Mouse (Mus musculus) adrenal gland, postnatal 10 days (tissue): ENCODE measurements around the gene Trabd2b. TPM values are rescaled to one million over a fixed set of nuclear protein-coding genes. Genes with fewer than 3 reads are reported as not detected.

Experiments used
- DNase-seq: peaks from one replicate; pipeline ENCODE4 v3.0.0; 2021; ENCODE audit warnings: mixed read lengths
- total RNA-seq, 2 experiments: library from RNA; stranded (reverse); gene quantifications; 2 replicates each; pipeline ENCODE4 v1.2.3; 2021

Gene Trabd2b
- total RNA-seq, 2 experiments from 2014 or later: 1.7 to 1.8 TPM

GRCm38 (mm10) chr4:114495688-114496426 lies 89.3 kb downstream of the Trabd2b start:
- peak; percentile 18 for DNase-seq

GRCm38 (mm10) chr4:114499650-114500049 lies 93.1 kb downstream of the Trabd2b start:
- DNase-seq: no peak

DNA sequence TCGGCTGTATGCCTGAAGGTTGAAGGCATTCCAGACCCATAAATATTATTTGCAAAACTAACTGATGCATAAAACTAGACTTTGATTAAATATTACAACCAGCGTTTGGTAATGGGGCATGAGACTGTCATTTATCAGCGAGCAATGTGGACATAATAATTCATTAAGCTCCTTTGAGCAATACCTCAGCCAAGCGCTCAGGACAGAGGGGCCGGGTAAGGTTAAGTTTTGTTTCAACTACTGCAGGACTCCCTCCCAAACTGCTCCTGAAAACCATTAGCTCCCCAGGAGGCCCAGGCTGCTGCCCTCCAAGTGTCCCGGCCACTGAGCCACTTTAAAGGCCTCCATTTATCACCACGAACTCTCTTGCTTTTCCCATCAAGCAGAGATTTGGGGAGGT lies 93.8 kb downstream of the Trabd2b start:
- DNase-seq: no peak

- DNase-seq: no peak
Observed at GRCm38 (mm10) chr4:114501048-114501447, 94.5 kb downstream of the Trabd2b start.

DNA sequence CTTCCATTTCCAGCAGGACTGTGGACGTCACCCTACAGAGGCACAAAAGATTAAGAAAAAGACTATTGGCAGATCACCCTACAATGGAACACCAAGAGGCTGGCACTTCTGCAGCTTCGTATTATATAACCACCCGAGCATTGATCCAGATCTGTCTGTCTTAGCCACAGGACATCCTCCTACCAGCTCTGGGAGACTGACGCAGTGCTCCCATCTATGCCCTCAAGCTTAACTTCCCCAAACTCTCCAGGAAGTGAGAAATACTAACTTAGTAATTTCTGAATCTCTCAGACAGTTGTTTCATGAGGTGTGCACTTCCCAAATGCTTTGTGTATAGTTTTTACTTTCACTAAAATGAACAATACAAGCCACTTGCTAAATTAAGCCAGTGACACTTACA lies 95.1 kb downstream of the Trabd2b start:
- DNase-seq: no peak

- DNase-seq: no peak
Observed at GRCm38 (mm10) chr4:114504227-114505041, 97.9 kb downstream of the Trabd2b start.

GRCm38 (mm10) chr4:114509601-114510000 lies 103.1 kb downstream of the Trabd2b start:
- DNase-seq: no peak

GRCm38 (mm10) chr4:114511649-114512048 lies 105.1 kb downstream of the Trabd2b start:
- no peak for DNase-seq

GRCm38 (mm10) chr4:114513149-114513548 lies 106.6 kb downstream of the Trabd2b start:
- DNase-seq: no peak

GRCm38 (mm10) chr4:114515330-114515771 lies 108.8 kb downstream of the Trabd2b start:
- DNase-seq: no peak

- no peak for DNase-seq
Observed at GRCm38 (mm10) chr4:114516651-114517050, 110.1 kb downstream of the Trabd2b start.

DNA sequence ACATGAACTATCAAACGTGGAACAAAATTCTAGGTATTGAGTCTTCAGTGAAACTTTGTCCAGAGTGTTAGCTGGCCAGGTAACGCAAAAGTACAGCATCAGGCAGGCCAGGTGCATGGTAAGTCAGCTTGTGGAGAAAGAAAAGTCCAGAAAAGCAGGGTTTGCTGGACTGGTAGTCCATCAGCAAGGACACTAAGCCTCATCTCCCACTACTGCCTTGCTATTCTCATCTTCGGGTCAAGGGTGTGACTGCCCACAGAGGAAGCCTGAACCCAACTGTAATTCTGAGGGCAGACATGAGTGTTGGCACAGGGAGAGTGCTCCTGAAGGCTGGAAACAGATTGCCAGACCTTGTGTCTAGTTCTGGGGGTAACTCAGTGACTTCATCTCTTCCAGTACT lies 111.5 kb downstream of the Trabd2b start:
- no peak for DNase-seq

DNA sequence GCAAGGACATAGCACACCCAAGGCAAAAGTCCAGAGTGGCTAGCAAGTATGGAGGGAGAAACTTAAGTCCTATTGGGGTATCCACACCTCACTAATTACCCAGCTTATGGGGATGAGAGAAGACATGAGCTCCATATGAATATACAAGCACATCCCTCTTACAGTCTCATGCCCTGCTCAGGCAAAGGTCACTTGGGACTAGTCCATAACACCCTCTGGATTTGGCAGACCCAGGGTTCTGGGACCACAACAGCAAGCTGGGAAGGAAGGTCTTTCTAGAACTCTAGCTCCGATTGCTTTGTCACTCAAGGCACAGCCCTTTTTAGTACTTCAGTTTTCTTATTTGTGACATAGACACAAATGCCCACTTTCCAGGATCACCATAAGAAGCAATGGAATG lies 112.0 kb downstream of the Trabd2b start:
- DNase-seq: no peak

DNA sequence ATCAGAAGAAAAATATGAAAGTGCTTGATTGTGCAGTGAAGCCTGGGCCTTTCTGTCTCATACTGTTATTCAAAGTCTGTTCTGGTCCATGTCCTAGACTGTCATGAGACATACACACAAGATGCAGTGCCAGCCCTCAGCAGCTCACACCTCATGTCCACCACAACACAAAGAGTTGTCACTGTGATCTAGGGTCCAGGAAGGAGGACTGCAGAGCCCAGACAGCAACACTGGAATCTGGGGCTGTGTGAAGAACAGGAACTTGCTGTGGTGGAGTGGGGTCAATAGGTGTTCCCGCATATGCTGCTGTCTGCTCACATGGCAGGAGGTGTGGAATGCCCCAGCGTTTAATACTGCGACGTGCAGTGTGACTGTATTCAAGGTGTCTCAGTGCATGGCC lies 112.8 kb downstream of the Trabd2b start:
- DNase-seq: no peak

DNA sequence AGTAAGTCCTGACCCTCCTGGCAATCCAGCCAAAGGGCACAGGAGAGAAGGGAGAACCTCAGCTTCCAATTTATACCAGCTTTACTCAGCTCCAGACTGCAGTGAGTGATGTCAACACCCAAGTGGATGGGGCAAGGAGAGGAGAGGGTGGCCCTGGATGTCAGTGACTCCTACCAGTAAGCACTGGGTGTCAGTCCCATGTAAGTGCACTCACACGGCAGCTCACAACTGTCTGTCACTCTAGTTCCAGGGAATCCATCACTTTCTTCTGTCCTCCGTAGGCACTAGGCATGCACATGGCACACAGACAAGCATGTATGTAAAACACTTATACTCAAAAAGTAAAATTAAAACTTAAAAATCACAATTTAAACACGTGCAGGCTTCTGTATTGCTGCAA lies 113.4 kb downstream of the Trabd2b start:
- no peak for DNase-seq

- DNase-seq: no peak
Observed at GRCm38 (mm10) chr4:114523335-114524188, 117.0 kb downstream of the Trabd2b start.

GRCm38 (mm10) chr4:114531591-114531990 lies 125.1 kb downstream of the Trabd2b start:
- peak; percentile 54 for DNase-seq

GRCm38 (mm10) chr4:114533894-114534754 lies 127.6 kb downstream of the Trabd2b start:
- DNase-seq: peak; percentile 77

DNA sequence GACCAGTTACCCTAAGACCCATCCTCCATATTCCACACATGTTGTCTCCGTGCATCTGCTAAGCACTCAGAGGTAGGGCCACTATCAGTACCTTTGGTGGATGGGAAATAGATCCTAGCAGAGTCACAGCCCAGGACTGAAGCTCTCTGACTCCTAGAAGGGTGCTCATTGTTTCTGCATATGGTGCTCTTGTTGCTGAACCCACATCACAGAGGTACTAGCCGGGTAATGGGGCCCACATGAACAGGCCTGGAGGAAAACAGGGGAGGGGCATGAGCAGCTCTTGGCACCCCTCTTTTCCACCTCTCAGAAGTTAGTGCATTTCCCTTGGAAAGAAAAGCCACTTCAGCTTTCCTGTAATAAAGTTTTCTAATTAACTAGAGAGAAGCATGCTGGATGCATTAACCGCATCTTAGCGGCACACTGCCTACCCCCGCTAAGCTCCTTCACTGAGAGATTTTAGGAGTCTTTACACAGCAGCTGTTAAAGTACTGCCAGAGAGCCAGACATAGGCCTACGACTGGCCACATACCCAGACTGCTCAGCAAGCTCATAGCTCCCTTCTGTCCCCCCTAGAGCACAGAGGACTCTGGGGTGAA lies 131.0 kb downstream of the Trabd2b start:
- DNase-seq: no peak

DNA sequence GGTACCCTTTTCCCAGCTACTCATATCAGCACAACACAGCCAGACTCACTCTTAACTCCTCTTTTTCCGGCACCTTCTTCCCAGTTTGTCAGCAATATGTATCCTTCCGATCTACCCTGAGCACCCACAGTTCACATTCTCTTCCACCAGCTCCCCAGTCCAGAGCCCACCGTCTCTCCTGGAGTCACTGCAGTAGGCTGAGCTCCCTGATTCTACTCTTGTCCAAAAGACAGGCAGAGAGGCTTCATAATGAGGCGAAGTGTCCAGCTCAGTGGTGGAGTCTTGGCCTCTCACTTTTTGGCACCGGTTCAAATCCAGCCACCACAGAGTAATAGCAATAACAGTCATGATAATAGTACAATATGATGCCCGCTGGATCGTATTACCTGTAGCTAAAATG lies 133.5 kb downstream of the Trabd2b start:
- no peak for DNase-seq

DNA sequence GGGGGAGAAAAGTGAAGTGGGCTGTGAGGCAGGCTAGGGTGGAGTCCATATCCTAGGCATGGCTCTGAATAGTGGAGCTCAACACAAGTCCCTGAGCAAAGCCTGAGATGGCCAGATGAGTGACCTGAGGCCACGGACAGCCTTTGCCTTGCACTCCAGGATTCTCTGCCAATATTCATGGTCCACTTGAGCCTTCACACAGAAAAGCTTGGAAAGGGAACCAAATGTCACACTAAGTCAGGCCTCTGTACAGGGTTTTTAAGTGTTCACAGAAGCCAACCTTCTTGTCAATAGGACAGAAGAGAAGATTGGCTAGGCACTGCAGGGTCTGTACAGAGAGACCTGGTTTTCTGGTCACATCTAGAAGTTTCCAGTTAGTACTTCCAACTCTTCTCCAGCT lies 134.7 kb downstream of the Trabd2b start:
- DNase-seq: no peak
